Mouse (Mus musculus): ENCODE results near the gene Dhdh. TPM values are rescaled to one million over a fixed set of nuclear protein-coding genes. Genes with fewer than 3 reads are reported as not detected.

Dhdh gene
- total and polyA plus RNA-seq, 3 experiments = 6.4 to 8.9 (median 8.2) TPM

GRCm38 (mm10) chr7:45475291-45475969, 13.2 kb downstream of the Dhdh start:
- intact Hi-C loops (cut with DNase I) = no loop called here
- peak overlapping the region; percentile 42 for H3K9ac ChIP-seq (ENCODE audit: low read depth, low read length)
- no peak for TF ChIP-seq CTCF (IDR thresholded peaks at IDR 0.05)
- TF ChIP-seq POLR2A (IDR thresholded peaks at IDR 0.05; ENCODE audit: insufficient read depth, low read depth, low read length) = 0 out of 2 replicates have a peak, but pooled peaks have one; percentile 29
- H3K27ac ChIP-seq = peak overlapping the region; percentile 51; the same call in 1 of the 2 replicates
- no peaks in the 10 kb centered on the region for H3K4me1 ChIP-seq (ENCODE audit: control insufficient read depth, insufficient read depth, low read length)
- H3K36me3 ChIP-seq (ENCODE audit: control insufficient read depth, insufficient read depth, low read length) = no peaks in the 10 kb centered on the region
- H3K27me3 ChIP-seq (ENCODE audit: control insufficient read depth, insufficient read depth, low read length) = no peaks in the 10 kb centered on the region
- no peaks in the 10 kb centered on the region for H3K79me2 ChIP-seq (replicated peaks; ENCODE audit: control insufficient read depth, insufficient read depth, low read length)
- H3K4me3 ChIP-seq = peak overlapping the region; percentile 39; the same call in 1 of the 2 replicates
- WGBS = 67% methylated on average over 16 of the region's 16 CpGs
- DNase-seq = no peak

GRCm38 (mm10) chr7:45470869-45471268, 17.7 kb downstream of the Dhdh start:
- DNase-seq = peak; percentile 70 to 79
- peak; percentile 96 for TF ChIP-seq CTCF (IDR thresholded peaks at IDR 0.05)
- no peak for TF ChIP-seq EP300 (IDR thresholded peaks at IDR 0.05; ENCODE audit: insufficient read depth, low read depth, low read length)
- Histone ChIP-seq H3K9ac (ENCODE audit: low read depth, low read length) (no peak overlapping the region), H3K36me3 (ENCODE audit: control insufficient read depth, insufficient read depth, low read length) (no peaks in the 10 kb centered on the region), H3K27ac (no peak overlapping the region), H3K4me1 (ENCODE audit: control insufficient read depth, insufficient read depth, low read length) (0 out of 2 replicates have a peak, but pooled peaks cover 2% of the 10 kb centered on the region), H3K79me2 (replicated peaks; ENCODE audit: control insufficient read depth, insufficient read depth, low read length) (no peaks in the 10 kb centered on the region), H3K27me3 (ENCODE audit: control insufficient read depth, insufficient read depth, low read length) (no peaks in the 10 kb centered on the region), H3K4me3 (no peak overlapping the region)
- 6% methylated on average over 3 of the region's 3 CpGs for WGBS
- intact Hi-C loops (cut with DNase I) = no loop called here

GRCm38 (mm10) chr7:45467090-45467670, 21.4 kb downstream of the Dhdh start:
- no peaks in the 10 kb centered on the region for H3K79me2 ChIP-seq (replicated peaks; ENCODE audit: control insufficient read depth, insufficient read depth, low read length)
- WGBS = 44% methylated on average over 7 of the region's 7 CpGs

GRCm38 (mm10) chr7:45466283-45467089, 22.1 kb downstream of the Dhdh start, which contains the start of gene Bax:
TSS of gene Bax (minus strand) at chr7:45466898.
- no peaks in the 10 kb centered on the region for H3K79me2 ChIP-seq (replicated peaks; ENCODE audit: control insufficient read depth, insufficient read depth, low read length)
- DNase-seq = peak; percentile 95 to 96
- H3K36me3 ChIP-seq (ENCODE audit: control insufficient read depth, insufficient read depth, low read length) = no peaks in the 10 kb centered on the region
- peak within 1 kb of the TSS; percentile 86 for H3K27ac ChIP-seq
- H3K27me3 ChIP-seq (ENCODE audit: control insufficient read depth, insufficient read depth, low read length) = no peaks in the 10 kb centered on the region
- WGBS = under 1% methylated on average over 58 of the region's 58 CpGs
- H3K9ac ChIP-seq (ENCODE audit: low read depth, low read length) = peak within 1 kb of the TSS; percentile 93
- H3K4me1 ChIP-seq (ENCODE audit: control insufficient read depth, insufficient read depth, low read length) = 0 out of 2 replicates have a peak, but pooled peaks cover 3% of the 10 kb centered on the region
- peak within 1 kb of the TSS; percentile 92 for H3K4me3 ChIP-seq
- TF ChIP-seq CTCF (IDR thresholded peaks at IDR 0.05) = peak; percentile 17; the same call in 1 of the 2 replicates
- peak; percentile 76 for TF ChIP-seq POLR2A (IDR thresholded peaks at IDR 0.05; ENCODE audit: insufficient read depth, low read depth, low read length)
- 0 out of 2 replicates have a peak, but pooled peaks have one; percentile 68 for TF ChIP-seq EP300 (IDR thresholded peaks at IDR 0.05; ENCODE audit: insufficient read depth, low read depth, low read length)
- intact Hi-C loops (cut with DNase I) = loop anchor here (10.0 kb wide), 1 partner anchor 338 kb away; no protein-coding TSS in a partner anchor

More at GRCm38 (mm10) chr7:45467090-45467670, 21.4 kb downstream of the Dhdh start:
- DNase-seq = no peak
- Histone ChIP-seq H3K4me1 (ENCODE audit: control insufficient read depth, insufficient read depth, low read length) (0 out of 2 replicates have a peak, but pooled peaks cover 3% of the 10 kb centered on the region), H3K27ac (peak overlapping the region; percentile 86), H3K9ac (ENCODE audit: low read depth, low read length) (peak overlapping the region; percentile 61; the same call in 1 of the 2 replicates), H3K36me3 (ENCODE audit: control insufficient read depth, insufficient read depth, low read length) (no peaks in the 10 kb centered on the region), H3K27me3 (ENCODE audit: control insufficient read depth, insufficient read depth, low read length) (no peaks in the 10 kb centered on the region), H3K4me3 (peak overlapping the region; percentile 92)
- intact Hi-C loops (cut with DNase I) = loop anchor here (10.0 kb wide), 1 partner anchor 338 kb away; no protein-coding TSS in a partner anchor
- no peak for TF ChIP-seq CTCF (IDR thresholded peaks at IDR 0.05)
- no peak for TF ChIP-seq EP300 (IDR thresholded peaks at IDR 0.05; ENCODE audit: insufficient read depth, low read depth, low read length)
- no peak for TF ChIP-seq POLR2A (IDR thresholded peaks at IDR 0.05; ENCODE audit: insufficient read depth, low read depth, low read length)

- H3K4me3 ChIP-seq = no peak overlapping the region; the same call in 1 of the 2 replicates
- WGBS = 78% methylated on average over 9 of the region's 9 CpGs
- DNase-seq = no peak
- intact Hi-C loops (cut with DNase I) = loop anchor here (10.0 kb wide), 1 partner anchor 339 kb away; no protein-coding TSS in a partner anchor
- no peak overlapping the region for H3K9ac ChIP-seq (ENCODE audit: low read depth, low read length)
- no peak for TF ChIP-seq POLR2A (IDR thresholded peaks at IDR 0.05; ENCODE audit: insufficient read depth, low read depth, low read length)
- 0 out of 2 replicates have a peak, but pooled peaks have one; percentile 14 for TF ChIP-seq CTCF (IDR thresholded peaks at IDR 0.05)
- TF ChIP-seq EP300 (IDR thresholded peaks at IDR 0.05; ENCODE audit: insufficient read depth, low read depth, low read length) = no peak
- no peak overlapping the region; the same call in 1 of the 2 replicates for H3K27ac ChIP-seq
- no peaks in the 10 kb centered on the region for H3K36me3 ChIP-seq (ENCODE audit: control insufficient read depth, insufficient read depth, low read length)
- peaks cover 8% of the 10 kb centered on the region for H3K4me1 ChIP-seq (ENCODE audit: control insufficient read depth, insufficient read depth, low read length)
- no peaks in the 10 kb centered on the region for H3K27me3 ChIP-seq (ENCODE audit: control insufficient read depth, insufficient read depth, low read length)
- no peaks in the 10 kb centered on the region for H3K79me2 ChIP-seq (replicated peaks; ENCODE audit: control insufficient read depth, insufficient read depth, low read length)
Measured at GRCm38 (mm10) chr7:45465549-45465948, 23.1 kb downstream of the Dhdh start.
